Mouse (Mus musculus): ENCODE data around the gene Sod3. TPM values are rescaled to one million over a fixed set of nuclear protein-coding genes. Genes with fewer than 3 reads are reported as not detected.
A peak's percentile ranks its signal among the peaks of the same experiment; 100 is the strongest.

The Sod3 gene
- polyA plus RNA-seq, 1 experiment from 2014 or later, result 2.4 TPM

- DNase-seq (ENCODE audit: low spot score) (no peak), ATAC-seq (ENCODE audit: low FRiP score, low TSS enrichment) (no peak)
- Histone ChIP-seq H3K4me3 (ENCODE audit: low read depth, low read length) (no peak overlapping the region), H3K4me1 (replicated peaks; ENCODE audit: control insufficient read depth, insufficient read depth) (no peaks in the 10 kb centered on the region), H3K36me3 (ENCODE audit: control insufficient read depth, insufficient read depth, low read length) (no peaks in the 10 kb centered on the region), H3K4me2 (replicated peaks; ENCODE audit: low read depth) (no peak overlapping the region), H3K27me3 (ENCODE audit: control insufficient read depth, insufficient read depth, low read length) (no peaks in the 10 kb centered on the region), H3K27ac (replicated peaks) (no peak overlapping the region), H3K9me3 (ENCODE audit: control insufficient read depth, low read length) (no peaks in the 10 kb centered on the region), H3K9ac (ENCODE audit: low read length) (no peak overlapping the region)
- no peak for TF ChIP-seq CTCF (IDR thresholded peaks at IDR 0.05; ENCODE audit: low read depth)
- no peak for TF ChIP-seq EP300 (optimal IDR thresholded peaks at IDR 0.05)
- 58% methylated on average over 9 of the region's 9 CpGs for WGBS
These were observed 6.3 kb upstream of the Sod3 start for GRCm38 (mm10) chr5:52357175-52357754.

GRCm38 (mm10) chr5:52358120-52358519 lies 5.5 kb upstream of the Sod3 start:
- Histone ChIP-seq H3K36me3 (ENCODE audit: control insufficient read depth, insufficient read depth, low read length) (no peaks in the 10 kb centered on the region), H3K27ac (replicated peaks) (no peak overlapping the region), H3K4me1 (replicated peaks; ENCODE audit: control insufficient read depth, insufficient read depth) (no peaks in the 10 kb centered on the region), H3K9me3 (ENCODE audit: control insufficient read depth, low read length) (no peaks in the 10 kb centered on the region), H3K4me2 (replicated peaks; ENCODE audit: low read depth) (no peak overlapping the region), H3K27me3 (ENCODE audit: control insufficient read depth, insufficient read depth, low read length) (no peaks in the 10 kb centered on the region), H3K9ac (ENCODE audit: low read length) (no peak overlapping the region), H3K4me3 (ENCODE audit: low read depth, low read length) (no peak overlapping the region)
- ATAC-seq (ENCODE audit: low FRiP score, low TSS enrichment) (no peak), DNase-seq (ENCODE audit: low spot score) (no peak)
- no peak for TF ChIP-seq CTCF (IDR thresholded peaks at IDR 0.05; ENCODE audit: low read depth)
- 51% methylated on average over 6 of the region's 6 CpGs for WGBS

GRCm38 (mm10) chr5:52360286-52361049 lies 3.1 kb upstream of the Sod3 start:
- ATAC-seq (ENCODE audit: low FRiP score, low TSS enrichment) (no peak), DNase-seq (ENCODE audit: low spot score) (no peak)
- no peaks in the 10 kb centered on the region for H3K4me1 ChIP-seq (replicated peaks; ENCODE audit: control insufficient read depth, insufficient read depth)
- H3K9ac ChIP-seq (ENCODE audit: low read length), result no peak overlapping the region
- no peaks in the 10 kb centered on the region for H3K27me3 ChIP-seq (ENCODE audit: control insufficient read depth, insufficient read depth, low read length)
- WGBS, result 66% methylated on average over 21 of the region's 21 CpGs
- no peaks in the 10 kb centered on the region for H3K36me3 ChIP-seq (ENCODE audit: control insufficient read depth, insufficient read depth, low read length)
- peak overlapping the region; percentile 5; the same call in 1 of the 2 replicates for H3K4me2 ChIP-seq (replicated peaks; ENCODE audit: low read depth)
- TF ChIP-seq CTCF (IDR thresholded peaks at IDR 0.05; ENCODE audit: low read depth) (no peak), EP300 (optimal IDR thresholded peaks at IDR 0.05) (no peak)
- H3K4me3 ChIP-seq (ENCODE audit: low read depth, low read length), result no peak overlapping the region
- no peak overlapping the region for H3K27ac ChIP-seq (replicated peaks)
- no peaks in the 10 kb centered on the region for H3K9me3 ChIP-seq (ENCODE audit: control insufficient read depth, low read length)

- no peak overlapping the region for H3K4me3 ChIP-seq (ENCODE audit: low read depth, low read length)
- TF ChIP-seq EP300 (optimal IDR thresholded peaks at IDR 0.05) (no peak), CTCF (IDR thresholded peaks at IDR 0.05; ENCODE audit: low read depth) (no peak)
- 64% methylated on average over 6 of the region's 6 CpGs for WGBS
- H3K36me3 ChIP-seq (ENCODE audit: control insufficient read depth, insufficient read depth, low read length), result no peaks in the 10 kb centered on the region
- DNase-seq (ENCODE audit: low spot score) (no peak), ATAC-seq (ENCODE audit: low FRiP score, low TSS enrichment) (no peak)
- H3K4me1 ChIP-seq (replicated peaks; ENCODE audit: control insufficient read depth, insufficient read depth), result no peaks in the 10 kb centered on the region
- no peaks in the 10 kb centered on the region for H3K27me3 ChIP-seq (ENCODE audit: control insufficient read depth, insufficient read depth, low read length)
- H3K9me3 ChIP-seq (ENCODE audit: control insufficient read depth, low read length), result no peaks in the 10 kb centered on the region
- H3K4me2 ChIP-seq (replicated peaks; ENCODE audit: low read depth), result no peak overlapping the region; the same call in 1 of the 2 replicates
- no peak overlapping the region for H3K27ac ChIP-seq (replicated peaks)
- H3K9ac ChIP-seq (ENCODE audit: low read length), result no peak overlapping the region
These were observed 669 bp upstream of the Sod3 start for GRCm38 (mm10) chr5:52362776-52363467.

- TF ChIP-seq CTCF (IDR thresholded peaks at IDR 0.05; ENCODE audit: low read depth) (no peak), EP300 (optimal IDR thresholded peaks at IDR 0.05) (no peak)
- no peak for ATAC-seq (ENCODE audit: low FRiP score, low TSS enrichment)
- Histone ChIP-seq H3K9me3 (ENCODE audit: control insufficient read depth, low read length) (no peaks in the 10 kb centered on the region), H3K36me3 (ENCODE audit: control insufficient read depth, insufficient read depth, low read length) (no peaks in the 10 kb centered on the region), H3K9ac (ENCODE audit: low read length) (no peak overlapping the region), H3K27me3 (ENCODE audit: control insufficient read depth, insufficient read depth, low read length) (no peaks in the 10 kb centered on the region), H3K4me2 (replicated peaks; ENCODE audit: low read depth) (no peak overlapping the region), H3K27ac (replicated peaks) (no peak overlapping the region), H3K4me1 (replicated peaks; ENCODE audit: control insufficient read depth, insufficient read depth) (no peaks in the 10 kb centered on the region), H3K4me3 (ENCODE audit: low read depth, low read length) (no peak overlapping the region)
- 66% methylated on average over 5 of the region's 5 CpGs for WGBS
- no peak for DNase-seq (ENCODE audit: low spot score)
These were observed 930 bp downstream of the Sod3 start for GRCm38 (mm10) chr5:52364521-52364920.

- Histone ChIP-seq H3K27ac (replicated peaks) (no peak overlapping the region), H3K4me1 (replicated peaks; ENCODE audit: control insufficient read depth, insufficient read depth) (no peaks in the 10 kb centered on the region), H3K9me3 (ENCODE audit: control insufficient read depth, low read length) (no peaks in the 10 kb centered on the region), H3K4me2 (replicated peaks; ENCODE audit: low read depth) (no peak overlapping the region), H3K27me3 (ENCODE audit: control insufficient read depth, insufficient read depth, low read length) (no peaks in the 10 kb centered on the region), H3K4me3 (ENCODE audit: low read depth, low read length) (no peak overlapping the region), H3K36me3 (ENCODE audit: control insufficient read depth, insufficient read depth, low read length) (no peaks in the 10 kb centered on the region), H3K9ac (ENCODE audit: low read length) (no peak overlapping the region)
- 79% methylated on average over 5 of the region's 5 CpGs for WGBS
- no peak for TF ChIP-seq CTCF (IDR thresholded peaks at IDR 0.05; ENCODE audit: low read depth)
- TF ChIP-seq EP300 (optimal IDR thresholded peaks at IDR 0.05), result no peak
- DNase-seq (ENCODE audit: low spot score) (no peak), ATAC-seq (ENCODE audit: low FRiP score, low TSS enrichment) (no peak)
These were observed 2.3 kb downstream of the Sod3 start for GRCm38 (mm10) chr5:52365930-52366329.
